Mouse (Mus musculus): Measurements from ENCODE around the gene Sephs2.

Gene Sephs2

GRCm38 (mm10) chr7:127232622-127233367 is 41.1 kb downstream of the Sephs2 start, which contains the start of the genes Zfp553 and Sept1:
Zfp553 (plus strand) TSS chr7:127233061.
Sept1 (minus strand) TSS chr7:127233130.
- peak; percentile 89 for ATAC-seq (ENCODE audit: low TSS enrichment)

GRCm38 (mm10) chr7:127231826-127232621 is 41.8 kb downstream of the Sephs2 start:
- ATAC-seq (ENCODE audit: low TSS enrichment), result no peak

GRCm38 (mm10) chr7:127231376-127231775 is 42.5 kb downstream of the Sephs2 start:
- no peak for ATAC-seq (ENCODE audit: low TSS enrichment)

GRCm38 (mm10) chr7:127228615-127229303 is 45.1 kb downstream of the Sephs2 start:
- peak; percentile 45; the same call in 1 of the 2 replicates for ATAC-seq (ENCODE audit: low TSS enrichment)

GRCm38 (mm10) chr7:127225147-127225995 is 48.5 kb downstream of the Sephs2 start:
- ATAC-seq (ENCODE audit: low TSS enrichment), result peak; percentile 62; the same call in 1 of the 2 replicates

- no peak for ATAC-seq (ENCODE audit: low TSS enrichment)
These were observed 49.2 kb downstream of the Sephs2 start for GRCm38 (mm10) chr7:127224616-127225015.

- ATAC-seq (ENCODE audit: low TSS enrichment), result no peak
These were observed 50.1 kb downstream of the Sephs2 start for GRCm38 (mm10) chr7:127223515-127224478.

GRCm38 (mm10) chr7:127223106-127223505 is 50.7 kb downstream of the Sephs2 start:
- ATAC-seq (ENCODE audit: low TSS enrichment), result no peak

All from frontal cortex, adult (tissue).